Mouse (Mus musculus) gastrocnemius, adult 8-10 months (tissue): ENCODE measurements at regions not wholly inside any gene's neighbourhood (a gene's known extent, or its start where the extent isn't known, plus 50 kb on each side); places are given as distances from the start of the nearest gene placed in this dataset.
A peak's percentile ranks its signal among the peaks of the same experiment; 100 is the strongest.

Experiments
- DNase-seq, 2 experiments: peaks; one replicate each; pipeline ENCODE4 v3.0.0; 2022; ENCODE audit warnings: low spot score in 2 of 2

DNA sequence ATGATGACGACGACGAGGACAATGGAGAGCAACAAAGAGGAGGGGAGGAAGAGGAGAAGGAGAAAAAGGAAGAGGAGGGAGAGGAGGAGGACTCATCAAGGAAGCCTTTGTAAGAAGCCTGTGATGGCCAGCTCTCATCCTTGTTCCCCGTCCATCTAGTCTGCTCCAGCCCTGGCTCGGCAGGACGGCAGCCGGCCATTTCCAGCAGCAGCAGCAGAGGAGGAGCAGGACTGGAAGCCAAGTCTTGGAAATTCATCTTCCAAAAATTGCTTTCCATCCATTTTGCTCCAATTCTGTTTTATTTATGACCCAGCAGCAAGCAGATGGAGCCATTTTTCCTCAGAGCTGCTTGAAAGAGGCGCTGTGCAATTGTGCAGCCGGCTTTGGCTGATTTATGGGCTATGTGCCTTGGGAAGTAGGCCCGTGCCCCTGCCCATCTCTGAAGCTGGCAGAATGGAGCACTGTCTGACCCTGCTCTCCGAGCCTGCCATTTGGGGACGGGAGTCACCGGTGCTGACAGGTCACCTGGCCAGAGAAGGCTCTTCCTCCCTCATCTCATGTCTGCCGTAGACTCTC lies 231.2 kb upstream of the N4bp1 start:
- DNase-seq: no peak

DNA sequence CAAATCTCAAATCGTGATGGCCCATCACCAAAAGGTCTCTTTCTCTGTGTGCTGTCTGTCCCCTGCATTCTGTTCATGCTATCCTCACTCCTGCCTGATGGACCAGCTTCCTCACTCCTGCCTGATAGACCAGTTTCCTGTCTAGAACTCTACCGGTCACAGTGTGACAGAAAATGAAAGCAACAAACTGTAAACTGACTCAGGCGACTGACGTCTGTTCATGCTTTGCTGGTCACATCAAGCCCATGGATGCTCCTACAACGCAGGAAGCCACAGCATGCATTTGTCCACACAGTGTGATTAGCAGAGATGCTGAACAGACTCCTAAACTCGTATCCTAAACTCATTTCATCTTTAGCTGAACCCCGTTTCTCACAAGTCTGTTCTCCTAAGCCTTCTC lies 227.3 kb upstream of the N4bp1 start:
- no peak for DNase-seq

DNA sequence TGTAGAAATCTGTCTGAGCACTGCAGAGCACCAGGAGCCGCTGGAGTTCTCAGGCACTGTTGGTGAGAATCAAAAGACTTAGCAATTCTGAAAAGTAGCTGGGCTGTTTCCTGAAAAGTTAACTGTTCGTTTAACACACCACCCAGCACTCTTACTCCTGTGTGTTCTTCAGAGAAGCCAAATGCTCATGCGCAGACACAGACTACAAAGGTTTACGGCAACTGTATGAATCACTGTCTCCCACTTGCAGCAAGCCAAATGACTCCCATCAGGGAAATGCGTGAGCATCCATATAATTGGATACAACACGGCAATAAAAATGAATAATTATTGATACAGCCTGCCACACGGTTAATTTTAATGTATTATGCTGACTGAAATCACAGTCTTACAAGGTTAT lies 220.0 kb upstream of the N4bp1 start:
- no peak for DNase-seq

DNA sequence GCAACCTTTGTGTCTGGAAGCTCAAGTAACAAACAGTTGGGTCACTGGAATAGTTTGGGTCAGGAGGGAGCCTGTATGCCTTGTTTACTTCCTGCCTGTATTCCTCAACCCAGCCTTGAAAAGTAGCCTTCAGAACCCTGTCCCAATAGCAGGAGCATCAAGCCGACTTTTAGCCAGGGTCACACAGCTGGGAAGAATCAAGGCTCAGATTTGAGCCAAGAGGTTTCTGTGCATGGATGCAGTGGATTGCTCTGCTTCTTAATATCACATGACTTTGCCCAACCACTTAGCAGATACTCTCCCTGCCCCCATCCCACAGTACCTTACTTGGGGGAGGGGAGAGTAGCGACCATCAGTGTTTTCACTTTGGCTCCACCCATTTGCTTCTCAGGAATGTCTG lies 210.2 kb upstream of the N4bp1 start:
- no peak for DNase-seq

DNA sequence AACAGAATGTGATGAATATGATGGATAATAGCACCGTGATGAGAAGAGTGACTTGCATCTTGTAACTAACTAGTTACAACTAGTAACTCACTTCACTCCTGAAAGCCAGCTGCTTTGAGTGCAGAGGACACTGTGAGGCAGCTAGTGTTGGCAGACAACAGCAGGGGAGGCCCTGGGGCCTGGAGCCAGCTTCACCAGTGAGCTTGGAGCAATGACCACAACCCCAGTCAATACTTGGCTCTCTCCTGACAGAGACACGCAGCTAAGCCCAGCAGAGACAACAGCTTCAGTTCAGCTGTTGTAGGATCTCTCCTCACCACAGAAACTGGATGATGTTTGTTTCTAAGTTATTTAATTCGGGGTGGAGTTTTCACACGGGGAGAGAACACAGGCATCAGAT lies 209.6 kb upstream of the N4bp1 start:
- DNase-seq: peak in 1 of 2 experiments; percentile 20

DNA sequence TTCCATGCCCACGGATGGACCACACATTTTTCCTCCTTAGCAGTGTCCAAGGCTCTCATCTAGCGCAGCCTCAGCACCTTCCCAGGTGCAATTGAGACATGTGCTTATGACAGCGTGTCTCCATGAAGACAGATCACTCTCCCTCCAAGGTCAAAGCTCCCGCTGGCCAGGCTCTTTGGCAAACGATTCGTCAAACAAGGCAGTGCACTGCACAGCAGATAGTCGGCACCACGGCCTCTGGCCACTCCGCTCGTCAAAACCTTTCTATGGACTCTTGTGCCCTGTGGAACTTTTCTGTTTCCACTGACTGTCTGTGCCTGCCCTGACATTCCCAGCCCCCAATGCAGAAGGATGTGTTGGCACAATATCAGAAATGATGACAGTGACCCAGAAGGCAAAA lies 208.7 kb upstream of the N4bp1 start:
- DNase-seq: no peak

DNA sequence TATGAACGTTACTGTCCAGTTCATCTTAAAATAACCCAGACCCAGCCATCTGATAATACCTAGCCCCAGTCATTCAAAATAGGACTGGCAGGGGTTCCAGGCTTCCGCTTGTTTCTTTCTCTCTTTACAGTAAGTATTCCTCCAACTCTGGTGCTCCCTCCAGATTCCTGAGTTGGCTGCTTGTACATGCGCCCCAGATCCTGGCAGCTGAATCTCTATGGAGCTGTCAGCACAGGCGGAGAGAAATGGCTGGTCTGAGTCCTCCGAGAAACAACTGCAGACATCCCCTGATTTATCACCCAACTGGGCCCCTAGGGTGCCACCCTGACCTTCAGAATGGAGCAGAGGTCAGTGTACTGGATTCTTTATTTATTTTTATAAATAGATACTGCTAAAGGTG lies 208.0 kb upstream of the N4bp1 start:
- DNase-seq: no peak

DNA sequence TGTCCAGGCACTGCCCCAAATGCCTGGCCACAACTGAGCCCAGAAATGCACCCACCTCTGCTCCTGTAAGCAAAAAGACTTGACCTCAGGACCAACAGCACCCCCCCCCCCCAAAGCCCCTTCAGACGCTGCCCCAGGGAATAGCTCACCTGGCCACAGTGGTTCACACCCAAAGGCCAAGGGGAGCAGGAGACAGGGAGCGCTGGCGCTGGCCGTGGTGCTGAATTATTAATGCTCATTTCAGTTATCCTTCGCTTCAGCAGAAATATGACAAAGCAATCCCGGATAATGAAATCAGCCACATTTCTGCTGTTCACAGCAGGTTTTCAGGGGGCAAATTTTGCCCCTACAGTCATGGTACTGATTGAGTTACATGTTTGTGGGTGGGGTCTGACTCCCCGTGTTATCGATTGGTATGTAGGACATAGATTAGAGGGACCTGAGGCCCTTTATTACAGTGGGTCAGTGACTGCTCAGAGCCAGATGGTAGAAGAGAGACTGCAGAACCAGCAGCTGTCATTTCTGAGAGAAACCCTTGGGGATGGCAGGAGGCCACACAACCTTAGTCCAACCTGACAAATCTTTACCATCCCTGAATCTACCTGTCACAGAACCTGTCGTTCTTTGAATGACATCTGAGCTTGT lies 202.5 kb upstream of the N4bp1 start:
- no peak for DNase-seq

DNA sequence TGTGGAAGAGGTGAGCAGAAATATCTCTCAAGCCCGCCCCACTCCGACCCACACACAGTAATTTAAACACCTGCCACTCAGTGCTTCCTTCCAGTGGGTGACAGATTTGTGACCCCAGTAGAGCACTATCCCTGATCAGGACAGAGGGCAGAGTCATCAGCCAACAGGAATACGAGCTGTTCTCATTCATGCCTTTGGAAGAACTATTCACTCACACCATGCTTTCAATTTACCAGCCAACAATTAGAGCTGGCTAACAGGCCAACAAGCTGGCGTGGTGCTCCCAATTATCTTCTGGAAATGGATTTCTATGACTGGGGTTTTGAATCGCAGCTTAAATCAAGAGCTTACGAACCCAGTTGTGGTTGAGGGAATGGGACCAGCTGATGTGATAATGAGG lies 193.2 kb upstream of the N4bp1 start:
- no peak for DNase-seq

DNA sequence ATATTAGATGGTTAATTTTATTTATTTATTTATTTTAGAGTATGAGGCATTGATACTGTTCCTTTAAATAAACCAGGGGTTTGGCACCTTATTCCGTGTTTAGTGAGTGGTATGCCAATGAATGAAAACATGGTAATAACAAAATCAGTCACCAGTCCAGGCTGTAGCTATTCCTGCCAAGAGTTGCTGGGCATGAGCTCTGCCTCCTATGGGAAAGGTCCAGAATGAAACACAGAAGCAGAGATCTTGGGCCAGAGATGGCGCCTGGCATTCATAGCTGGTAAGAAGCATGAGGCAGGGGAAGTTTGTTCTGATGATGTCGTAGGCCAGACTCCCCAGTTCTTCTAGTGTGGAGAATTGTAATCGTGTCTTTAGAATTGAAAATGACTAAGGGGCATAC lies 190.9 kb upstream of the N4bp1 start:
- no peak for DNase-seq

DNA sequence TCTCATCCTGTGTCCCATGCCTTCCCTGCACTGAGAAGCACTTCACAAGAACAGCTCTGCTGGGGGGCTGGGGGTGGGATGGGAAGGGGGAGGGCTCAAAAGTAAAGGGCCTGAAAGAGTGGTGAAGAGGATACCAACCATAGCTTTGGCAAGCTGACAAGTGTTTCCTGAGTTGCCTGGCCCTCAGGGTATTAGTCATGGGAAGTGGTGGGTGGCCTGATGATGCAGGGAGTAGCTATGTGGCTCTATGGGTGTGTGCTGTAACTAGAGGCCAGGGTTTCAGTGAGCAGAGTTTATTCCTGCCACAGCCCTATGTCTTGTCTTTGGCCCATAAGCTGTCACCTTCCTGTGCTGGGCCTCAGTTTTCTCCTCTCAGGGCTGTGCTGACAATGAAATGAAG lies 186.2 kb upstream of the N4bp1 start:
- no peak for DNase-seq

DNA sequence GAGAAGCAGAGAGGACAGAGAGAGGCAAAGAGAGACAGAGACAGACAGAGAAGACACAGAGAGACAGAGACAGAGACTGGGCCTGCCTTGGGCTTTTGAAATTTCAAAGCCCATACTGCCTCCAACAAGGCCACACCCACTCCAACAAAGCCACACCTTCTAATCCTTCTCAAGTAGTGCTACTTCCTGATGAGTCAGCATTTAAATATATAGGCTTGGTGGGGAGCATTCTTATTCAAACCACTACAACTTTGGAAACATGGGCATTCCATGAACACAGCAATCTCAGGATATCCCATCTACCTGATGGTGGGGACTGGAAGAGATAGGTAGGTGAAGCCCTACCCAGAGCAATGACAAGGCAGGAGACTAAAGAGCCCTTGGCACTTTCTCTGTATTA lies 182.0 kb upstream of the N4bp1 start:
- no peak for DNase-seq

DNA sequence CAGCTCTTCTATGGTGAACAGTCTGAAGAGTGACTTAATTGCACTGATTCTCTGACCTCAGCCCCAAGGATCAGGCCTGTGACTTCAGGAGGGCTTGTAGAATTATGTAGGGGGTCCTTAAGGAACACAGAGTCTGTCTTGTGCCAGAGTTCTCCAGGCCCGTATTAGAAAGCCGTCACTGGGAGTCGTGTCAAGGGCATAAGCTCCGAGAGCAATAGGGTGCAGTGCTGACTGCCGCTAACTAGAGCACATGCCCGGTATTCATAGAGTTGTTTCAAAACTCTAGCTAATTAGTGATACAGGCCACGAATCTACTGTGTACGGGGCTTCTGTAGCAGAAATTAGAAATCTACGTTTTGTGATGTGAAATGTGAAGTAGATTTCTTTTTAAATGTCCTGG lies 179.7 kb upstream of the N4bp1 start:
- DNase-seq: no peak

DNA sequence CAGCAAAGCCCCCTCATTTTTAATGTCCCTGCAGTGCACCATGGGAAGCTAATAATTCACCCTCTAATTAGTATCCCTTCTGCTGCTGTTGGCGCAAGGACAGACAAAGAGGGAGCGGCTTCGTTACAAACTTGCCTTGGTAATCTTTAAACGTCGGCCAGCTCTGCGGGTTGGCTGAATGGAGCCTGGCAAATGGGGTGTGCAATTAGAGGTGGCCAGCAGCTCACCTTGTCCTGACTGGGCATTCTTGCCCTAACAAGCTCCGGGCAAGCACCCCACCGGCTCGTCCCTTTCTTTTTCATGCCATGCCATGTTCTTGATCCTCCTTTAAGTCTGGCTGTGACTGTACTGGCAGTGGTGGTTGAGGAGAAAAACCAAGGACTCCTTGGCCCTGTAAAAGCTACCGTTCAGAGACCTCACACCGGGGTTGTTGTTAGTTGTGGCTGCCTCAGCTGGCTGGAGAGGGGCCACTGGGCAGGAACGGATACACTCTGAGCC lies 179.2 kb upstream of the N4bp1 start:
- no peak for DNase-seq

DNA sequence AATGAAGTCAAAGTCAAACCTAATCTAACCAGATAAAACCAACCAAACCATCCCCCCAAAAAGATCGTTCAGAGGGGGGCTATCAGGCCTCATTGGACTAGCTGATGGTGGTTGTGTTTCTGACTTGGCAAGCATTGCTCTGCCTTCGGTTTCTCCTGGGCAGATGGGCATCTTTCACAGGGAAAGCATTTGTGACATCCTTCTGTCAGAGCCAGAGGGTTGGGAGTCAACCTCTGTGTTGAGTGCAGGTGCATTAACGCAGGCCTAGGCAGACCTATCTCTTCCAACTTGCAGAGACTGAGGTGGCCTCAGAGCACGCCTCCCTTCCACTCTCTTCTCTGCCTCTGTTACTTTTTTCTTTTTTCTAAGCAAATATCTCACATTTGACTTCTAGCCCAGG lies 178.5 kb upstream of the N4bp1 start:
- DNase-seq: no peak

DNA sequence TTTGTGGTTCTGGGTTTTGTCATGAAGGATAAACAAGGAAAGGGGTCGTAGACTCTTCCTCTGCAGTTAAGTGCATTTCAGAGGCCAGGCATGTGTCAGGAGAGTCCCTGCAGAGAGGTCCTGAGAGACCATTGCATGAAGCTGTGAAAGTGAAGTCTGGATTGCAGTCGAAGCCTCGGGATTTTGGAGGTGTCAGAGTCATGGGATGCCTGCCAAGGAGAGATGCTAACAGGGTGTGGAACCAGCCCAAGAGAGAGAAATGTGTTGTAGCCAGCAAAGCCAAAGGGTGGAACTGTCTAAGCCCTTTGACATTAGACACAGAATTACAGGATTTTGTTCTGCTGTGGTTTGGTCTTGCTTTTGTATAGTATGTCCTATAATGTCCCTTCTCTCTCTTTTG lies 164.7 kb upstream of the N4bp1 start:
- DNase-seq: peak in 1 of 2 experiments; percentile 12

DNA sequence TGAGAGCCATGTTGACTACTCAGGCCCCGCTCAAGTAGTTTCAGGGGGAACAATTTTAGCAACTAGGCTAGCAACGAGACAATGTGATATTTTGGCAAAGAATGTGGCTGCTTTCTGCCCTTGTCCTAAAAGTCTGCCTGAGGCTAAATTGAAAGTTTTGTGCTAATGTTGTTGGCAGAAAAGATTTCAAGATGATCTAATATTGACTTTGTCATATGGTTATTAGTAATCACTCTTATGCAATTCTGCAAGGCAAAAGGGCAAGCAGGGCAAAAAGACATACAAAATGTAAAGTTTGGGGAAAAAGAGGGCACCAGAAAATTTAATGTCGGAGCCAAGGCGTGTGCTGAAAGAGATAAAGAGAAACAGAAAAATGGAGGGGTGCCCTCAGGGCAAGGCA lies 164.1 kb upstream of the N4bp1 start:
- DNase-seq: no peak

DNA sequence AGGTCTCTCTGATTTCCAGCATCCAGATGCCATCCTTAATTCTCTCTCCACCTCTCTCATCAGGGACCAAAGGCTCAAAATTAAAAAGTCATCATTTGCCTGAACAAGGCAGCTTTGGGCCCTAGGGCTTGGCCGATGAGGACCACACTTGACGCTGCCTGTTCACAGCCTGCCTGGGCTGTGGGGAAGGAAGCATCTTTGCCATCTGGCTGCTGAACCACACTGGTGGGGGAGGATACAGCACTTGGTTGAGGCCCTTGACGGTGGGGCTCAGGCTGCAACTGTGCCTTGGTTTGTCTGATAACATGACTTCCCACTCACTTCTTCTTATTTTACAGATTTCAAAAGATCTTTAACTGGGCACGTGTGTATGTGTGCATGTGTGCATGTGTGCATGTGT lies 161.5 kb upstream of the N4bp1 start:
- DNase-seq: no peak

DNA sequence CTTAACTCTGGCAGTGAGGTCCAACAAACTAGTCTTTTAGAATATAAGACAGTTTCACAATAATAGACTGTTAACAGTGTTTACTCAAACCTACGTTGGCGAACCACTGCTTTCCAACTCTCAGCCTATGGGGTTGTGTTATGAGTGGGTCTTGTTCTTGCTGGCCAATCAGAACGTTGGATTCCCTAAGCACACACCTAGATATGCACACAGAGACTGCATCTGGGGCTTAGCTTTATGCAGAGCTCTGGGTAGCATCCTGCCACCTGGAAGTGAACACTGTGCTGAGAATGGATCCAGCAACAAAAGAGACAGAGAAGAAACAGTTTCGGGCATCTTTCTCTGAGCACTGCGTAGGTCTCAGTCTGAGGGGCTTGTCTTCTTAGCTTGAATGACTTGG lies 158.0 kb upstream of the N4bp1 start:
- no peak for DNase-seq

DNA sequence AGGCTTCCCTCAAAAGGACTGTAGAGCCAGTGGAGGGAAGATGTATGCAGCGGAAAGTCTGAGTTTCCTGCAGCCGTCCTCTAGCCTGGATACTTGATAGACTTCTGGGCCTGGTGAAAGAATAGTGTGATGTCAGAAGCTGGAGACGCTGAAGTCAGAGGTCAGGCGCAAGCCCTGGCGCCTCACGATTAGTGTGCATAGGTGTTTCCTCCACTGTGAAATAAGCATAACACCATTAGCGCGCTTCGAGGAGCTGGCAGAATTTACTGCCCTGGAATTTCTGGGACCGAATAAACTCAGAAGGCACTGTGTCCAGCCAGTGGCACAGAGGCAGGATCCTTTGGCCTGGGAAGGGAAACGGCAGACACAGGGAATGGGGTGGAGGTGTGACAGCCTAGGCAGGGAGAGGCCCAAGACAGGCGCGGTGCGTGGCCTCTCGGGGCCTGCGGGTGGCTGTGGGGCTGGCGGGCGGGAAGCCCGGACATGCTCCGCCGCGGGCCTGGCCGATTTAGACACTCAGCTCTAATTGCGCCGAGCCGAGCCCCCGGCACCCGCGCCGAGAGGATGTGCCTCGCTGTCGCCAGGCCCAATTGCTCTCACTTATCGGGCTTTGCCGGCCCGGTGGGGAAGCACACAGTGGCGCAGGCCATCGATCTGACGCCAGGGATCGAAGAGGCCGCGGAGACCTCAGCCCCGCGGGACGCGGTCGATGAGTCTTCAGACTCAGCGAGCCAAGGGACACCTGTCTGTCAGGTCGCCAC lies 152.7 kb upstream of the N4bp1 start:
- peak in 1 of 2 experiments; percentile 4 for DNase-seq

DNA sequence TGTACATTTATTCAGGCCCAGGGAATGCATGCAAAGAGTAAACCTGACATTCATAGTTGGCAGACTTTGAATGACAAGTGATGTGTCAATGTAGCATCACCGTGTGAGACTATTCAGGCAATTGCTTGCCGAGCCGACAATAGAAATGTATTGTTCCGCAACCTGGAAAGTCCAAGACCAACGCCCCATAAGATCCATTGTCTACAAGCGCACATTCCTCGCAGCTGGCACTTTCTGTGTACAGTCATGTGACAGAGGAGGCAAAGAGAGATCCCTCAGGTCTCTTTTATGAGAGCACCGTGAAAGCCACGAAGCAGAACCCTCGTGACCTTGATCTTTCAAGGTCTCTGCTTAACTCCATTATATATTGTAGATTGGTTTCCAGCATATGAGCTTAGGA lies 150.9 kb upstream of the N4bp1 start:
- DNase-seq: no peak

DNA sequence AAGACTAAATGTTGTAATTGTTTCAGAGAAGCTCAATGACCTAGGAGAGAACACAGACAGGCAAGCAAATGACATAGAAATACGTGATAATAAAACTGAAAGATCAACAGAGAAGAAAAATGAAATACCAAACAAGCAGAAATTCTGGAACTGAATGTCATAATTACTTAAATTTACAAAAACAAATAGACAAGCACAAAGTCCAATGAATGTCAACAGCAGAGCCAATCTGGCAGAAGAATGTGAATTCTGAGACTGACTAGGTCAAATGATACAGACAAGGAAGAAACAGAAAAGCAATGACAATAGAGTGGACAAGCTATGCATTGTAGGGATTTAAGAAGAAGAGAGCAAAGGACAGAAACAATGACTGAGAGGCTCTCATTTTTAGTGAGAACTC lies 143.1 kb upstream of the N4bp1 start:
- DNase-seq: no peak

DNA sequence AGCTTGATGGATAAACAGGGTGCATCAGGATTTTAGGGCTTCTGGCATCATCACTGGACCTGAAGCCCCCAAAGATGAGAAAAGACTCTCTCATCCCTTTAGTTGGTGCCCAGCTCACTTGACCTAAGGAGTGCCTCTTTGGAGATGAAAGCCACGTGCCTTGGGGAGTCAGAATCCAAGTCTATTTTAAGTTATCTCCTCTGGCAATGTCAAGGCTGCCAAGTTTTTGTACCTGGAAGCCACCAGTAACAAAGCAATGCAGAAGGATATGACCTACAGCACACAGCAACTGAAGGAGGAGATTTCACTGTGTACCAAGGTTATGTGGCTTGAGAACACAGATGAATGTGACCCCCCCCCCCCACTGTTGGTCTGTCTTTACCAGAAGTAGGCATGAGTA lies 140.9 kb upstream of the N4bp1 start:
- DNase-seq: no peak
